Mouse (Mus musculus) ovary, postnatal 36 days (tissue): Measurements from ENCODE around the gene Klhl11.

Experiments used
- DNase-seq: peaks from one replicate; pipeline ENCODE4 v3.0.0; 2022; ENCODE audit warnings: low spot score, mixed read lengths

Klhl11 gene

GRCm38 (mm10) chr11:100413541-100413940 lies 59.0 kb downstream of the Klhl11 start:
- DNase-seq, result no peak
